10 mouse cellular contexts compared by ENCODE assay signal in genomic region chr3:132084018-132084417, GRCm38 (mm10). TPM values are rescaled to one million over a fixed set of nuclear protein-coding genes. Genes with fewer than 3 reads are reported as not detected.
A peak's percentile ranks its signal among the peaks of the same experiment; 100 is the strongest.
DNase-seq lines count a peak whose midpoint lies in the region; ATAC-seq and TF ChIP-seq lines count a peak whose summit lies in the region.
"Had no signal": no experiment of that assay in that cellular context is flagged by ENCODE, and none has a peak within 500 bp of the region (broad histone marks: within the 10 kb centered on the region; RNA-seq: fewer than 3 reads in every experiment).

No protein-coding gene starts in this region.

- DNase-seq in urinary bladder, postnatal 4 days (ENCODE audit: low spot score in 2 of 2): peak; percentile 33 to 67
- no peak for DNase-seq in urinary bladder, postnatal 10 days (ENCODE audit: low spot score)
- DNase-seq in layer of hippocampus, adult 2 months (ENCODE audit: low spot score in 2 of 2): peak; percentile 54 to 64
- DNase-seq in T-cell, adult 2 months (ENCODE audit: low spot score): no peak

- peak; percentile 78 for TF ChIP-seq CTCF in layer of hippocampus, adult 2 months (conservative IDR thresholded peaks at IDR 0.05)

- peaks cover 34% of the 10 kb centered on the region for H3K27me3 ChIP-seq in forebrain, embryonic 13.5 days
- peaks cover 34% of the 10 kb centered on the region for H3K27me3 ChIP-seq in liver, embryonic 15.5 days
- H3K27me3 ChIP-seq in neural tube, embryonic 12.5 days (replicated peaks): peaks cover 26% of the 10 kb centered on the region

- no peaks in the 10 kb centered on the region for H3K9me3 ChIP-seq in forebrain, embryonic 13.5 days (replicated peaks)
- no peaks in the 10 kb centered on the region for H3K9me3 ChIP-seq in liver, embryonic 15.5 days (replicated peaks)
- no peaks in the 10 kb centered on the region for H3K9me3 ChIP-seq in neural tube, embryonic 12.5 days

- ATAC-seq in forebrain, embryonic 13.5 days: peak; percentile 75
- ATAC-seq in hematopoietic stem cell, adult 5-6 weeks (replicated peaks in 1 of 2; ENCODE audit: insufficient read depth in 1 of 2, low FRiP score in 2 of 2, low TSS enrichment in 1 of 2, low read depth in 1 of 2, poor library complexity in 2 of 2, severe bottlenecking in 2 of 2): peak; percentile 61 to 73; a peak in 3 of 4 replicates
- peak; percentile 37; the same call in 1 of the 2 replicates for ATAC-seq in liver, embryonic 15.5 days (ENCODE audit: insufficient read depth)
- ATAC-seq in neural tube, embryonic 12.5 days (ENCODE audit: low FRiP score, low read depth): peak; percentile 69

- no peaks in the 10 kb centered on the region for H3K36me3 ChIP-seq in forebrain, embryonic 13.5 days (ENCODE audit: poor library complexity, severe bottlenecking)
- no peaks in the 10 kb centered on the region for H3K36me3 ChIP-seq in liver, embryonic 15.5 days (replicated peaks)
- no peaks in the 10 kb centered on the region for H3K36me3 ChIP-seq in neural tube, embryonic 12.5 days

- peak overlapping the region; percentile 49 for H3K4me3 ChIP-seq in forebrain, embryonic 13.5 days
- peak overlapping the region; percentile 34 for H3K4me3 ChIP-seq in layer of hippocampus, adult 2 months
- H3K4me3 ChIP-seq in liver, embryonic 15.5 days (replicated peaks): no peak overlapping the region
- H3K4me3 ChIP-seq in neural tube, embryonic 12.5 days: peak overlapping the region; percentile 44

- WGBS in forebrain, embryonic 13.5 days: 4% methylated on average over 13 of the region's 13 CpGs
- WGBS in liver, embryonic 15.5 days (ENCODE audit: insufficient replicate concordance): 7% methylated on average over 13 of the region's 13 CpGs
- 2% methylated on average over 13 of the region's 13 CpGs for WGBS in neural tube, embryonic 12.5 days

- H3K4me2 ChIP-seq in forebrain, embryonic 13.5 days: peak overlapping the region; percentile 92
- H3K4me2 ChIP-seq in liver, embryonic 15.5 days: peak overlapping the region; percentile 48
- H3K4me2 ChIP-seq in neural tube, embryonic 12.5 days (replicated peaks): peak overlapping the region; percentile 95

- H3K9ac ChIP-seq in forebrain, embryonic 13.5 days: peak overlapping the region; percentile 34; the same call in 1 of the 2 replicates
- H3K9ac ChIP-seq in liver, embryonic 15.5 days: no peak overlapping the region
- H3K9ac ChIP-seq in neural tube, embryonic 12.5 days: 0 out of 2 replicates have a peak overlapping the region, but pooled peaks have one; percentile 22

- no peak overlapping the region for H3K27ac ChIP-seq in forebrain, embryonic 13.5 days
- no peak overlapping the region for H3K27ac ChIP-seq in layer of hippocampus, adult 2 months
- no peak overlapping the region for H3K27ac ChIP-seq in liver, embryonic 15.5 days (replicated peaks)
- no peak overlapping the region for H3K27ac ChIP-seq in neural tube, embryonic 12.5 days
- H3K27ac ChIP-seq: macrophage had no signal

- peaks cover 34% of the 10 kb centered on the region for H3K4me1 ChIP-seq in forebrain, embryonic 13.5 days
- peaks cover 7% of the 10 kb centered on the region; the same call in 1 of the 2 replicates for H3K4me1 ChIP-seq in liver, embryonic 15.5 days (replicated peaks)
- peaks cover 32% of the 10 kb centered on the region for H3K4me1 ChIP-seq in neural tube, embryonic 12.5 days

RNA-seq across cellular contexts. Expression of gene Dkk2, which starts 1.1 kb away (rescaled TPM):
- 1.9 and 2.1 TPM in 2 replicates for polyA plus RNA-seq in forebrain, embryonic 13.5 days (2015; fragmentation: Nextera tagmentation; extraction: Ambion mirVana)
- not detected in 2 replicates for total RNA-seq in hematopoietic stem cell, adult 5-6 weeks (2017)
- under 1 TPM; 0.22 to 0.46 TPM for total RNA-seq in layer of hippocampus, adult 2 months (2021)
- polyA plus RNA-seq in liver, embryonic 15.5 days (2015; fragmentation: Nextera tagmentation; extraction: Ambion mirVana): 0.40 and 0.44 TPM in 2 replicates
- 6.4 and 7.1 TPM in 2 replicates for polyA plus RNA-seq in neural tube, embryonic 12.5 days (2016; fragmentation: Nextera tagmentation; extraction: Ambion mirVana)
- total RNA-seq: MEL had no signal

Comparison
In these comparisons a context has a peak if more than half of its experiments do, and no peak if none do; other contexts are left out.
1. DNase-seq: peak in urinary bladder, postnatal 4 days (2 of 2) and layer of hippocampus, adult 2 months (2 of 2); none in urinary bladder, postnatal 10 days (single experiment) and T-cell, adult 2 months (single experiment).
2. Peak in every context shown above with its lines, with median percentiles within 50 percentile points of each other: ATAC-seq and H3K4me2 ChIP-seq.